Mouse (Mus musculus) embryonic facial prominence, embryonic 15.5 days (tissue): Measurements from ENCODE around the gene Bcor. TPM values are rescaled to one million over a fixed set of nuclear protein-coding genes. Genes with fewer than 3 reads are reported as not detected.

Experiments
- ATAC-seq: fragments of 200-750 bp; cut with Nextera tagmentation; 2 replicates; pipeline ENCODE4 v1.8.0; 2017; ENCODE audit warnings: low read depth, moderate TSS enrichment; ENCODE audit not compliant: insufficient number of reproducible peaks, low FRiP score, low TSS enrichment
- H3K27ac ChIP-seq: fragments of 300-500 bp; sonication (generic); replicated peaks from 2 replicates; pipeline ENCODE4 v1.5.1; 2015; ENCODE audit warnings: mild to moderate bottlenecking, inconsistent platforms
- H3K27me3 ChIP-seq: fragments of 300-500 bp; sonication (generic); 2 replicates; pipeline ENCODE4 v1.6.1; 2015; ENCODE audit warnings: inconsistent platforms
- H3K36me3 ChIP-seq: fragments of 300-500 bp; sonication (generic); 2 replicates; pipeline ENCODE4 v1.6.1; 2015; ENCODE audit warnings: mild to moderate bottlenecking, inconsistent platforms
- H3K4me1 ChIP-seq: fragments of 300-500 bp; sonication (generic); 2 replicates; pipeline ENCODE4 v1.6.1; 2015; ENCODE audit warnings: inconsistent platforms
- H3K4me2 ChIP-seq: fragments of 300-500 bp; sonication (generic); replicated peaks from 2 replicates; pipeline ENCODE4 v1.6.1; 2015; ENCODE audit warnings: mild to moderate bottlenecking, inconsistent platforms
- H3K4me3 ChIP-seq: fragments of 300-500 bp; sonication (generic); replicated peaks from 2 replicates; pipeline ENCODE4 v1.5.1; 2015; ENCODE audit warnings: mild to moderate bottlenecking, inconsistent platforms
- H3K9ac ChIP-seq: fragments of 300-500 bp; sonication (generic); 2 replicates; pipeline ENCODE4 v1.6.1; 2015; ENCODE audit warnings: inconsistent platforms
- H3K9me3 ChIP-seq: fragments of 300-500 bp; sonication (generic); replicated peaks from 2 replicates; pipeline ENCODE4 v1.6.1; 2016; ENCODE audit warnings: inconsistent platforms
- WGBS: fragments of 180-500 bp; shearing (Covaris S2); methylation state at CpG from one replicate; pipeline ENCODE4 v1.1.7; 2015; 5-methylcytosine and 5-hydroxymethylcytosine counted together
- polyA plus RNA-seq: library from polyadenylated mRNA; unstranded; fragments of >200 nt; fragmentation: Nextera tagmentation; extraction: Ambion mirVana; gene quantifications from 2 replicates; pipeline ENCODE4 v1.2.1, GENCODE M21; 2015

Bcor gene
- polyA plus RNA-seq, 1 experiment from 2014 or later = 13.9 TPM

- Histone ChIP-seq H3K4me1 (peaks cover 23% of the 10 kb centered on the region), H3K27me3 (peaks cover 52% of the 10 kb centered on the region), H3K4me2 (peak overlapping the region; percentile 86), H3K4me3 (peak overlapping the region; percentile 50), H3K9ac (no peak overlapping the region), H3K9me3 (no peaks in the 10 kb centered on the region), H3K27ac (peak overlapping the region; percentile 85; the same call in 1 of the 2 replicates), H3K36me3 (no peaks in the 10 kb centered on the region)
- ATAC-seq = no peak
- WGBS = 12% methylated on average over 37 of the region's 37 CpGs
These were observed 69.8 kb downstream of the Bcor start for GRCm38 (mm10) chrX:12090151-12090870.

GRCm38 (mm10) chrX:12089353-12090081 lies 70.6 kb downstream of the Bcor start:
- ATAC-seq = no peak
- Histone ChIP-seq H3K4me1 (peaks cover 23% of the 10 kb centered on the region), H3K9ac (no peak overlapping the region), H3K36me3 (no peaks in the 10 kb centered on the region), H3K9me3 (no peaks in the 10 kb centered on the region), H3K27me3 (peaks cover 60% of the 10 kb centered on the region), H3K4me3 (peak overlapping the region; percentile 16), H3K27ac (peak overlapping the region; percentile 91), H3K4me2 (peak overlapping the region; percentile 86)
- 5% methylated on average over 50 of the region's 52 CpGs for WGBS

GRCm38 (mm10) chrX:12089027-12089340 lies 71.2 kb downstream of the Bcor start:
- Histone ChIP-seq H3K4me3 (peak overlapping the region; percentile 51), H3K9me3 (no peaks in the 10 kb centered on the region), H3K4me1 (peaks cover 23% of the 10 kb centered on the region), H3K27me3 (peaks cover 62% of the 10 kb centered on the region), H3K36me3 (no peaks in the 10 kb centered on the region), H3K27ac (peak overlapping the region; percentile 91), H3K9ac (no peak overlapping the region), H3K4me2 (peak overlapping the region; percentile 86)
- 7% methylated on average over 13 of the region's 13 CpGs for WGBS
- no peak for ATAC-seq

GRCm38 (mm10) chrX:12088301-12089026 lies 71.7 kb downstream of the Bcor start:
- Histone ChIP-seq H3K36me3 (no peaks in the 10 kb centered on the region), H3K4me2 (peak overlapping the region; percentile 86), H3K27me3 (peaks cover 68% of the 10 kb centered on the region), H3K9me3 (no peaks in the 10 kb centered on the region), H3K27ac (peak overlapping the region; percentile 91), H3K4me1 (peaks cover 23% of the 10 kb centered on the region), H3K4me3 (peak overlapping the region; percentile 51), H3K9ac (peak overlapping the region; percentile 40)
- ATAC-seq = peak; percentile 77
- 6% methylated on average over 44 of the region's 72 CpGs for WGBS

GRCm38 (mm10) chrX:12087511-12088300 lies 72.4 kb downstream of the Bcor start:
- ATAC-seq = no peak; the same call in 1 of the 2 replicates
- 4% methylated on average over 47 of the region's 55 CpGs for WGBS
- peak overlapping the region; percentile 86 for H3K4me2 ChIP-seq

GRCm38 (mm10) chrX:12086674-12087510 lies 73.3 kb downstream of the Bcor start:
- Histone ChIP-seq H3K4me2 (peak overlapping the region; percentile 86), H3K27ac (no peak overlapping the region), H3K9ac (peak overlapping the region; percentile 40), H3K4me1 (peaks cover 28% of the 10 kb centered on the region), H3K9me3 (no peaks in the 10 kb centered on the region), H3K4me3 (peak overlapping the region; percentile 51), H3K27me3 (peaks cover 80% of the 10 kb centered on the region), H3K36me3 (no peaks in the 10 kb centered on the region)
- no peak for ATAC-seq
- 5% methylated on average over 62 of the region's 70 CpGs for WGBS

More at GRCm38 (mm10) chrX:12087511-12088300, 72.4 kb downstream of the Bcor start:
- Histone ChIP-seq H3K9ac (peak overlapping the region; percentile 40), H3K36me3 (no peaks in the 10 kb centered on the region), H3K27ac (peak overlapping the region; percentile 91), H3K4me3 (peak overlapping the region; percentile 51), H3K4me1 (peaks cover 26% of the 10 kb centered on the region), H3K9me3 (no peaks in the 10 kb centered on the region), H3K27me3 (peaks cover 75% of the 10 kb centered on the region)

- Histone ChIP-seq H3K9ac (no peak overlapping the region), H3K4me3 (no peak overlapping the region), H3K9me3 (no peaks in the 10 kb centered on the region), H3K27me3 (peaks cover 84% of the 10 kb centered on the region), H3K4me2 (no peak overlapping the region), H3K36me3 (no peaks in the 10 kb centered on the region), H3K27ac (no peak overlapping the region), H3K4me1 (peaks cover 36% of the 10 kb centered on the region)
- no peak for ATAC-seq
- 60% methylated on average over 10 of the region's 10 CpGs for WGBS
These were observed 74.2 kb downstream of the Bcor start for GRCm38 (mm10) chrX:12085949-12086348.

- Histone ChIP-seq H3K27me3 (peaks cover 83% of the 10 kb centered on the region), H3K4me3 (no peak overlapping the region), H3K27ac (no peak overlapping the region), H3K36me3 (no peaks in the 10 kb centered on the region), H3K9me3 (no peaks in the 10 kb centered on the region), H3K4me2 (no peak overlapping the region), H3K4me1 (peaks cover 29% of the 10 kb centered on the region), H3K9ac (no peak overlapping the region)
- ATAC-seq = no peak
- WGBS = 47% methylated on average over 18 of the region's 18 CpGs
These were observed 74.9 kb downstream of the Bcor start for GRCm38 (mm10) chrX:12085290-12085689.

GRCm38 (mm10) chrX:12084698-12085097 lies 75.5 kb downstream of the Bcor start:
- H3K9ac ChIP-seq = no peak overlapping the region
- no peak overlapping the region for H3K4me2 ChIP-seq
- H3K9me3 ChIP-seq = no peaks in the 10 kb centered on the region
- WGBS = 61% methylated on average over 4 of the region's 4 CpGs
- H3K4me1 ChIP-seq = peaks cover 23% of the 10 kb centered on the region
- no peak overlapping the region for H3K4me3 ChIP-seq
- H3K27me3 ChIP-seq = peaks cover 84% of the 10 kb centered on the region
- no peaks in the 10 kb centered on the region for H3K36me3 ChIP-seq
- ATAC-seq = no peak
- H3K27ac ChIP-seq = no peak overlapping the region

GRCm38 (mm10) chrX:12083631-12084030 lies 76.5 kb downstream of the Bcor start:
- ATAC-seq = no peak
- Histone ChIP-seq H3K27me3 (peaks cover 79% of the 10 kb centered on the region), H3K9ac (no peak overlapping the region), H3K4me1 (peaks cover 13% of the 10 kb centered on the region), H3K36me3 (no peaks in the 10 kb centered on the region), H3K4me2 (no peak overlapping the region), H3K27ac (no peak overlapping the region), H3K4me3 (no peak overlapping the region), H3K9me3 (no peaks in the 10 kb centered on the region)
- 50% methylated on average over 10 of the region's 10 CpGs for WGBS
